Mouse (Mus musculus): ENCODE measurements around the gene Tut1. TPM values are rescaled to one million over a fixed set of nuclear protein-coding genes. Genes with fewer than 3 reads are reported as not detected.

Gene Tut1
- polyA plus RNA-seq, 1 experiment from 2014 or later = 19.9 TPM

DNA sequence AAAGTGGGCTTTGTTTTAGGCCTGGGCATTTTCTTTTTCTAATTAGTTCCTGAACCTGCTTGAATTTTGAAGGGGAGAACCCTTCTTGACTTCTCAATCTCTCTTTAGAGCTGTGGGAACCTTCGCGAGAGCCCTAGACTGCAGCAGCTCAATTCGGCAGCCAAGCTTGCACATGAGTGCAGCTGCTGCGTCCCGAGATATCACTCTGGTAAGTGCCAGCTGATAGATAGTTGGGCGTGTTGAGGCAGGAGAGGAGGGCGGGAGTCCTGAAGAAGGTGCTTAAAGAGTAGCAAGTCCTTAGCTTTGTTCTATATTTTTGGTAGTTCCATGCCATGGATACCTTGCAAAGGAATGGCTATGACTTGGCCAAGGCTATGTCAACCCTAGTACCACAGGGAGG, 6.7 kb upstream of the Tut1 start:
- TF ChIP-seq CTCF (IDR thresholded peaks at IDR 0.05; ENCODE audit: low read depth) = no peak
- no peaks in the 10 kb centered on the region for H3K27me3 ChIP-seq (ENCODE audit: insufficient read depth, low read length)
- WGBS = 91% methylated on average over 7 of the region's 7 CpGs
- H3K4me2 ChIP-seq (ENCODE audit: low read length) = no peak overlapping the region
- H3K36me3 ChIP-seq (ENCODE audit: insufficient read depth, low read length) = peaks cover 67% of the 10 kb centered on the region
- no peak overlapping the region for H3K27ac ChIP-seq
- DNase-seq (ENCODE audit: low spot score) = no peak
- H3K4me1 ChIP-seq (replicated peaks; ENCODE audit: insufficient read depth, low read length) = peaks cover 9% of the 10 kb centered on the region; the same call in 1 of the 2 replicates
- ATAC-seq (replicated peaks; ENCODE audit: low FRiP score, low read depth) = no peak
- no peaks in the 10 kb centered on the region for H3K9me3 ChIP-seq (replicated peaks; ENCODE audit: low read length)
- no peak overlapping the region for H3K9ac ChIP-seq (ENCODE audit: low read depth, low read length)
- no peak overlapping the region for H3K4me3 ChIP-seq (replicated peaks; ENCODE audit: low read depth, low read length)

- H3K4me3 ChIP-seq (replicated peaks; ENCODE audit: low read depth, low read length) = no peak overlapping the region
- H3K9me3 ChIP-seq (replicated peaks; ENCODE audit: low read length) = no peaks in the 10 kb centered on the region
- H3K4me1 ChIP-seq (replicated peaks; ENCODE audit: insufficient read depth, low read length) = no peaks in the 10 kb centered on the region
- no peak overlapping the region for H3K9ac ChIP-seq (ENCODE audit: low read depth, low read length)
- DNase-seq (ENCODE audit: low spot score) = no peak
- WGBS = 89% methylated on average over 5 of the region's 5 CpGs
- ATAC-seq (replicated peaks; ENCODE audit: low FRiP score, low read depth) = no peak
- peaks cover 65% of the 10 kb centered on the region for H3K36me3 ChIP-seq (ENCODE audit: insufficient read depth, low read length)
- H3K4me2 ChIP-seq (ENCODE audit: low read length) = no peak overlapping the region
- TF ChIP-seq CTCF (IDR thresholded peaks at IDR 0.05; ENCODE audit: low read depth) = no peak
- no peaks in the 10 kb centered on the region for H3K27me3 ChIP-seq (ENCODE audit: insufficient read depth, low read length)
- H3K27ac ChIP-seq = no peak overlapping the region
Observed at GRCm38 (mm10) chr19:8950190-8950589, 3.5 kb upstream of the Tut1 start.

- WGBS = 90% methylated on average over 9 of the region's 9 CpGs
- no peak for TF ChIP-seq CTCF (IDR thresholded peaks at IDR 0.05; ENCODE audit: low read depth)
- Histone ChIP-seq H3K4me1 (replicated peaks; ENCODE audit: insufficient read depth, low read length) (no peaks in the 10 kb centered on the region), H3K9me3 (replicated peaks; ENCODE audit: low read length) (no peaks in the 10 kb centered on the region), H3K27ac (no peak overlapping the region; the same call in 1 of the 2 replicates), H3K4me3 (replicated peaks; ENCODE audit: low read depth, low read length) (no peak overlapping the region), H3K36me3 (ENCODE audit: insufficient read depth, low read length) (peaks cover 50% of the 10 kb centered on the region), H3K27me3 (ENCODE audit: insufficient read depth, low read length) (no peaks in the 10 kb centered on the region), H3K4me2 (ENCODE audit: low read length) (no peak overlapping the region), H3K9ac (ENCODE audit: low read depth, low read length) (no peak overlapping the region)
- ATAC-seq (replicated peaks; ENCODE audit: low FRiP score, low read depth) = no peak
- DNase-seq (ENCODE audit: low spot score) = no peak
Observed at GRCm38 (mm10) chr19:8952241-8952640, 1.4 kb upstream of the Tut1 start.

- H3K27me3 ChIP-seq (ENCODE audit: insufficient read depth, low read length) = no peaks in the 10 kb centered on the region
- peak overlapping the region; percentile 51; the same call in 1 of the 2 replicates for H3K27ac ChIP-seq
- 4% methylated on average over 9 of the region's 9 CpGs for WGBS
- H3K9ac ChIP-seq (ENCODE audit: low read depth, low read length) = peak overlapping the region; percentile 70
- DNase-seq (ENCODE audit: low spot score) (no peak), ATAC-seq (replicated peaks; ENCODE audit: low FRiP score, low read depth) (no peak)
- H3K4me3 ChIP-seq (replicated peaks; ENCODE audit: low read depth, low read length) = peak overlapping the region; percentile 77
- H3K9me3 ChIP-seq (replicated peaks; ENCODE audit: low read length) = no peaks in the 10 kb centered on the region
- H3K4me2 ChIP-seq (ENCODE audit: low read length) = peak overlapping the region; percentile 80
- peaks cover 39% of the 10 kb centered on the region for H3K36me3 ChIP-seq (ENCODE audit: insufficient read depth, low read length)
- no peak for TF ChIP-seq CTCF (IDR thresholded peaks at IDR 0.05; ENCODE audit: low read depth)
- no peaks in the 10 kb centered on the region for H3K4me1 ChIP-seq (replicated peaks; ENCODE audit: insufficient read depth, low read length)
Observed at GRCm38 (mm10) chr19:8954171-8954570, 524 bp downstream of the Tut1 start.

- H3K36me3 ChIP-seq (ENCODE audit: insufficient read depth, low read length) = peaks cover 62% of the 10 kb centered on the region
- 89% methylated on average over 2 of the region's 2 CpGs for WGBS
Observed at GRCm38 (mm10) chr19:8962256-8962655, 8.6 kb downstream of the Tut1 start.

DNA sequence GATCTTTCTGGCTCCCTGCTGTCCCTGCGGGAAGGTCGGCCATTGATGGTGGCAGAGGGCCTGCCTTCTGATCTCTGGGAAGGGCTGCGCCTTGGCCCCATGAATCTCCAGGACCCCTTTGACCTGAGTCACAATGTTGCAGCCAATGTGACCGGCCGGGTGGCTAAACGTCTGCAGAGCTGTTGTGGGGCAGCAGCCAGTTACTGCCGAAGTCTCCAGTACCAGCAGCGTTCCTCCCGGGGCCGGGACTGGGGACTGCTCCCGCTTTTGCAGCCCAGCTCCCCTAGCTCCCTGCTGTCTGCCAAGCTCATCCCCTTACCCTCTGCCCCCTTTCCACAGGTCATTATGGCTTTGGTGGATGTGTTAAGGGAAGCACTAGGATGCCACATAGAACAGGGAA, 11.4 kb downstream of the Tut1 start:
- Histone ChIP-seq H3K4me1 (replicated peaks; ENCODE audit: insufficient read depth, low read length) (0 out of 2 replicates have a peak, but pooled peaks cover 5% of the 10 kb centered on the region), H3K4me3 (replicated peaks; ENCODE audit: low read depth, low read length) (no peak overlapping the region), H3K9me3 (replicated peaks; ENCODE audit: low read length) (no peaks in the 10 kb centered on the region), H3K9ac (ENCODE audit: low read depth, low read length) (peak overlapping the region; percentile 9; the same call in 1 of the 2 replicates), H3K27ac (peak overlapping the region; percentile 94; the same call in 1 of the 2 replicates), H3K27me3 (ENCODE audit: insufficient read depth, low read length) (no peaks in the 10 kb centered on the region), H3K4me2 (ENCODE audit: low read length) (no peak overlapping the region), H3K36me3 (ENCODE audit: insufficient read depth, low read length) (peaks cover 60% of the 10 kb centered on the region)
- no peak for TF ChIP-seq CTCF (IDR thresholded peaks at IDR 0.05; ENCODE audit: low read depth)
- DNase-seq (ENCODE audit: low spot score) (no peak), ATAC-seq (replicated peaks; ENCODE audit: low FRiP score, low read depth) (no peak)
- 81% methylated on average over 11 of the region's 11 CpGs for WGBS

More at GRCm38 (mm10) chr19:8962256-8962655, 8.6 kb downstream of the Tut1 start:
- ATAC-seq (replicated peaks; ENCODE audit: low FRiP score, low read depth) (no peak), DNase-seq (ENCODE audit: low spot score) (no peak)
- no peak overlapping the region for H3K9ac ChIP-seq (ENCODE audit: low read depth, low read length)
- no peak overlapping the region for H3K4me2 ChIP-seq (ENCODE audit: low read length)
- TF ChIP-seq CTCF (IDR thresholded peaks at IDR 0.05; ENCODE audit: low read depth) = no peak
- H3K4me3 ChIP-seq (replicated peaks; ENCODE audit: low read depth, low read length) = no peak overlapping the region
- H3K4me1 ChIP-seq (replicated peaks; ENCODE audit: insufficient read depth, low read length) = no peaks in the 10 kb centered on the region
- H3K27ac ChIP-seq = no peak overlapping the region
- no peaks in the 10 kb centered on the region for H3K9me3 ChIP-seq (replicated peaks; ENCODE audit: low read length)
- no peaks in the 10 kb centered on the region for H3K27me3 ChIP-seq (ENCODE audit: insufficient read depth, low read length)

DNA sequence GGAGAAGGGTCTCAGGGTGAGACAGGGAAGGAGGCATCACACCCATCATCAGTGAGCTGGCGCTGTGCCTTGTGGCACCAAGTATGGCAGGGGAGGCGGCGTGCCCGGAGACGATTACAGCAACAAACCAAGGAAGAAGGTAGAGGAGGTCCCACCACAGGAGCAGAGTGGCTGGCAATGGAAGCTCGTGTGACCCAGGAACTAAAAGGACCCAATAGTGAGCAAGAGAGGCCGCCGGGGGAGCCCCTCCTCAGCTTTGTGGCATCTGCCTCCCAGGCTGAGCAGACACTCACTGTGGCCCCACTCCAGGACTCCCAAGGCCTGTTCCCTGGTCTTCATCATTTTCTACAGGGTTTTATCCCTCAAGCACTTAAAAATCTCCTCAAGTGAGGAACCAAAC, 12.1 kb downstream of the Tut1 start:
- Histone ChIP-seq H3K27ac (peak overlapping the region; percentile 94), H3K4me3 (replicated peaks; ENCODE audit: low read depth, low read length) (peak overlapping the region; percentile 89), H3K4me2 (ENCODE audit: low read length) (peak overlapping the region; percentile 54), H3K27me3 (ENCODE audit: insufficient read depth, low read length) (no peaks in the 10 kb centered on the region), H3K9me3 (replicated peaks; ENCODE audit: low read length) (no peaks in the 10 kb centered on the region), H3K4me1 (replicated peaks; ENCODE audit: insufficient read depth, low read length) (0 out of 2 replicates have a peak, but pooled peaks cover 5% of the 10 kb centered on the region), H3K36me3 (ENCODE audit: insufficient read depth, low read length) (peaks cover 60% of the 10 kb centered on the region), H3K9ac (ENCODE audit: low read depth, low read length) (peak overlapping the region; percentile 61)
- 74% methylated on average over 8 of the region's 8 CpGs for WGBS
- no peak for TF ChIP-seq CTCF (IDR thresholded peaks at IDR 0.05; ENCODE audit: low read depth)
- no peak for ATAC-seq (replicated peaks; ENCODE audit: low FRiP score, low read depth)
- no peak for DNase-seq (ENCODE audit: low spot score)

Data from kidney, postnatal 0 days (tissue).